Mouse (Mus musculus) mesoderm, embryonic 11.5 days (tissue): ENCODE data around the gene Grip1.

ENCODE experiments used
- DNase-seq: peaks from one replicate; pipeline ENCODE4 v3.0.0-alpha.2; 2012; ENCODE audit warnings: low read depth, low spot score

Gene Grip1

GRCm38 (mm10) chr10:119453431-119454105 is at the start of gene Grip1:
Gene Grip1, plus strand, starts transcription at chr10:119453830.
- peak; percentile 77 for DNase-seq

GRCm38 (mm10) chr10:119405103-119405502 is 48.5 kb upstream of the Grip1 start:
- DNase-seq: no peak

GRCm38 (mm10) chr10:119405612-119406011 is 48.0 kb upstream of the Grip1 start:
- DNase-seq: no peak

- DNase-seq: no peak
These were observed 45.3 kb upstream of the Grip1 start for GRCm38 (mm10) chr10:119408327-119408726.

- DNase-seq: no peak
These were observed 40.4 kb upstream of the Grip1 start for GRCm38 (mm10) chr10:119413238-119413637.

GRCm38 (mm10) chr10:119415106-119415505 is 38.5 kb upstream of the Grip1 start:
- DNase-seq: no peak

- no peak for DNase-seq
These were observed 32.2 kb upstream of the Grip1 start for GRCm38 (mm10) chr10:119421418-119421817.

- DNase-seq: no peak
These were observed 29.7 kb upstream of the Grip1 start for GRCm38 (mm10) chr10:119423821-119424534.

- no peak for DNase-seq
These were observed 26.0 kb upstream of the Grip1 start for GRCm38 (mm10) chr10:119427653-119428052.

- no peak for DNase-seq
These were observed 25.5 kb upstream of the Grip1 start for GRCm38 (mm10) chr10:119428106-119428505.

- DNase-seq: no peak
These were observed 23.4 kb upstream of the Grip1 start for GRCm38 (mm10) chr10:119430240-119430639.

GRCm38 (mm10) chr10:119431801-119432200 is 21.8 kb upstream of the Grip1 start:
- DNase-seq: no peak

- DNase-seq: no peak
These were observed 17.8 kb upstream of the Grip1 start for GRCm38 (mm10) chr10:119435818-119436217.

GRCm38 (mm10) chr10:119437319-119437718 is 16.3 kb upstream of the Grip1 start:
- DNase-seq: no peak

- DNase-seq: peak; percentile 19
These were observed 11.9 kb upstream of the Grip1 start for GRCm38 (mm10) chr10:119441743-119442142.

GRCm38 (mm10) chr10:119447392-119447914 is 6.2 kb upstream of the Grip1 start:
- DNase-seq: no peak

- no peak for DNase-seq
These were observed 5.7 kb upstream of the Grip1 start for GRCm38 (mm10) chr10:119447930-119448329.

GRCm38 (mm10) chr10:119452698-119453097 is 932 bp upstream of the Grip1 start:
- no peak for DNase-seq

- peak; percentile 61 for DNase-seq
These were observed 557 bp downstream of the Grip1 start for GRCm38 (mm10) chr10:119454106-119454667.

- DNase-seq: peak; percentile 59
These were observed 1.3 kb downstream of the Grip1 start for GRCm38 (mm10) chr10:119454668-119455542.

- no peak for DNase-seq
These were observed 1.9 kb downstream of the Grip1 start for GRCm38 (mm10) chr10:119455543-119455940.

GRCm38 (mm10) chr10:119457121-119457520 is 3.5 kb downstream of the Grip1 start:
- DNase-seq: no peak
